Mouse (Mus musculus) kidney, postnatal 10 days (tissue): Measurements from ENCODE around the gene Gm44502.
"Not testable (repeated sequence)": the region's sequence is repeated elsewhere in the genome, so short reads cannot be mapped to it uniquely, and the experiment has no call there.

Source experiments
- DNase-seq: peaks from one replicate; pipeline ENCODE4 v3.0.0; 2021; ENCODE audit warnings: mixed read lengths

The Gm44502 gene

GRCm38 (mm10) chr15:89453865-89454478 is 24.5 kb upstream of the Gm44502 start, which contains the start of gene Mapk8ip2:
TSS of gene Mapk8ip2 (plus strand) at chr15:89453913.
- DNase-seq = no peak

GRCm38 (mm10) chr15:89452906-89453864 is 23.7 kb upstream of the Gm44502 start:
- DNase-seq = peak; percentile 89

- no peak for DNase-seq
Measured at GRCm38 (mm10) chr15:89442486-89443070, 13.1 kb upstream of the Gm44502 start.

- DNase-seq = no peak
Measured at GRCm38 (mm10) chr15:89435878-89436277, 6.4 kb upstream of the Gm44502 start.

- DNase-seq = no peak
Measured at GRCm38 (mm10) chr15:89434136-89434535, 4.6 kb upstream of the Gm44502 start.

GRCm38 (mm10) chr15:89432946-89433345 is 3.5 kb upstream of the Gm44502 start:
- DNase-seq = no peak

GRCm38 (mm10) chr15:89431806-89432205 is 2.3 kb upstream of the Gm44502 start:
- DNase-seq = no peak

GRCm38 (mm10) chr15:89431271-89431670 is 1.8 kb upstream of the Gm44502 start:
- no peak for DNase-seq

GRCm38 (mm10) chr15:89430771-89431170 is 1.3 kb upstream of the Gm44502 start:
- DNase-seq = not testable (repeated sequence)

GRCm38 (mm10) chr15:89430341-89430740 is 845 bp upstream of the Gm44502 start:
- no peak for DNase-seq

GRCm38 (mm10) chr15:89428821-89429351 is 610 bp downstream of the Gm44502 start:
- no peak for DNase-seq

GRCm38 (mm10) chr15:89428136-89428790 is 1.2 kb downstream of the Gm44502 start:
- DNase-seq = no peak

- DNase-seq = no peak
Measured at GRCm38 (mm10) chr15:89426716-89427115, 2.8 kb downstream of the Gm44502 start.

GRCm38 (mm10) chr15:89425711-89426121 is 3.8 kb downstream of the Gm44502 start, which contains the start of gene Cpt1b:
TSS of gene Cpt1b (minus strand) at chr15:89425863.
- peak; percentile 56 for DNase-seq

GRCm38 (mm10) chr15:89424621-89425020 is 4.9 kb downstream of the Gm44502 start:
- DNase-seq = no peak

GRCm38 (mm10) chr15:89421938-89422337 is 7.6 kb downstream of the Gm44502 start:
- DNase-seq = no peak

- DNase-seq = no peak
Measured at GRCm38 (mm10) chr15:89415282-89415681, 14.2 kb downstream of the Gm44502 start.

- no peak for DNase-seq
Measured at GRCm38 (mm10) chr15:89410118-89410517, 19.4 kb downstream of the Gm44502 start, which contains the start of gene Syce3. TSS of gene Syce3 (minus strand) at chr15:89410503.

- no peak for DNase-seq
Measured at GRCm38 (mm10) chr15:89406691-89407090, 22.8 kb downstream of the Gm44502 start.

- DNase-seq = no peak
Measured at GRCm38 (mm10) chr15:89404831-89405623, 24.5 kb downstream of the Gm44502 start.

- no peak for DNase-seq
Measured at GRCm38 (mm10) chr15:89402471-89402870, 27.0 kb downstream of the Gm44502 start.

- DNase-seq = no peak
Measured at GRCm38 (mm10) chr15:89399716-89400115, 29.8 kb downstream of the Gm44502 start.
